Mouse (Mus musculus) heart, postnatal 0 days (tissue): ENCODE measurements around the gene Pde4dip.

Source experiments
- CTCF ChIP-seq: IDR thresholded peaks from 2 replicates; pipeline ENCODE4 v1.5.1; 2016; ENCODE audit warnings: antibody characterized with exemption, control low read depth, low read depth
- EP300 ChIP-seq: IDR thresholded peaks from 2 replicates; pipeline ENCODE4 v1.6.1; 2016; ENCODE audit warnings: antibody characterized with exemption, low read depth

DNA sequence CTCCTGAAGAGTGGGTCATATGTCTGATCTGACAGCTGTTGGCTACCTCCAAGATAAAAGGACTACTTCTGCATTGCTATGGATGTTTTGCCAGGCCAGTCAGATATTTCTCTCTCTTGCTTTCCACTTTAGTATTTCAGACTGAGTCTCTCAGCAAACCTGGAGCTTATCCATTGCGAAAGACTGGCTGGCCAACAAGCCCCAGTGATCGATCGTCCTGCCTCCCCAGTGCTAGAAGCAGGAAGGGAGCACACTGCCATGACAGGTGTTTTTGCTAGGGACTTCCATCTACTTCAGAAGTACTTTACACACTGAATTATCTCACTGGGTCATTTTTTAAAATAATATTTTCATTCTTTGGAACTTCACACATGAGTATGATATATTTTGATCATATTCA lies 210.1 kb downstream of the Pde4dip start:
- TF ChIP-seq CTCF (no peak), EP300 (no peak)
